Mouse (Mus musculus) Muller cell, postnatal 12 days (primary cell): ENCODE results near the gene RPS10-NUDT3.

Experiments
- DNase-seq: peaks from one replicate; pipeline ENCODE4 v3.0.0-alpha.2; 2015; ENCODE audit errors: inconsistent ontology term

The RPS10-NUDT3 gene

GRCm38 (mm10) chr17:27575116-27575776 lies 59.8 kb downstream of the RPS10-NUDT3 start:
- no peak for DNase-seq

GRCm38 (mm10) chr17:27574470-27575115 lies 60.4 kb downstream of the RPS10-NUDT3 start:
- peak; percentile 74 for DNase-seq

- DNase-seq = no peak
These were observed 61.2 kb downstream of the RPS10-NUDT3 start for GRCm38 (mm10) chr17:27573772-27574320.

GRCm38 (mm10) chr17:27571315-27571714 lies 63.7 kb downstream of the RPS10-NUDT3 start:
- no peak for DNase-seq

GRCm38 (mm10) chr17:27568228-27568627 lies 66.8 kb downstream of the RPS10-NUDT3 start:
- no peak for DNase-seq

- no peak for DNase-seq
These were observed 69.1 kb downstream of the RPS10-NUDT3 start for GRCm38 (mm10) chr17:27565942-27566267.

GRCm38 (mm10) chr17:27565163-27565941 lies 69.7 kb downstream of the RPS10-NUDT3 start, which contains the start of gene AI413582:
Gene AI413582, minus strand, starts transcription at chr17:27565756.
- DNase-seq = peak; percentile 96

GRCm38 (mm10) chr17:27564391-27565162 lies 70.4 kb downstream of the RPS10-NUDT3 start:
- DNase-seq = no peak

GRCm38 (mm10) chr17:27563771-27564244 lies 71.2 kb downstream of the RPS10-NUDT3 start:
- DNase-seq = no peak

- DNase-seq = peak; percentile 97
These were observed 73.1 kb downstream of the RPS10-NUDT3 start for GRCm38 (mm10) chr17:27561809-27562526.

GRCm38 (mm10) chr17:27560926-27561480 lies 74.0 kb downstream of the RPS10-NUDT3 start:
- DNase-seq = no peak

GRCm38 (mm10) chr17:27559596-27559995 lies 75.4 kb downstream of the RPS10-NUDT3 start:
- DNase-seq = no peak

- DNase-seq = no peak
These were observed 76.2 kb downstream of the RPS10-NUDT3 start for GRCm38 (mm10) chr17:27558845-27559244.

GRCm38 (mm10) chr17:27557927-27558661 lies 76.9 kb downstream of the RPS10-NUDT3 start:
- DNase-seq = peak; percentile 71

- no peak for DNase-seq
These were observed 77.7 kb downstream of the RPS10-NUDT3 start for GRCm38 (mm10) chr17:27557181-27557926.

GRCm38 (mm10) chr17:27556315-27557011 lies 78.6 kb downstream of the RPS10-NUDT3 start, which contains the start of gene Hmga1:
Gene Hmga1, plus strand, starts transcription at chr17:27556497.
- DNase-seq = peak; percentile 96

GRCm38 (mm10) chr17:27555512-27556172 lies 79.4 kb downstream of the RPS10-NUDT3 start:
- peak; percentile 81 for DNase-seq

GRCm38 (mm10) chr17:27555075-27555511 lies 79.9 kb downstream of the RPS10-NUDT3 start:
- no peak for DNase-seq
